Mouse (Mus musculus): ENCODE data around the gene Mlec. TPM values are rescaled to one million over a fixed set of nuclear protein-coding genes. Genes with fewer than 3 reads are reported as not detected.
"Not testable (repeated sequence)": the region's sequence is repeated elsewhere in the genome, so short reads cannot be mapped to it uniquely, and the experiment has no call there.

Gene Mlec
- total RNA-seq, 2 experiments from 2014 or later: 78.9 to 87.5 TPM

DNA sequence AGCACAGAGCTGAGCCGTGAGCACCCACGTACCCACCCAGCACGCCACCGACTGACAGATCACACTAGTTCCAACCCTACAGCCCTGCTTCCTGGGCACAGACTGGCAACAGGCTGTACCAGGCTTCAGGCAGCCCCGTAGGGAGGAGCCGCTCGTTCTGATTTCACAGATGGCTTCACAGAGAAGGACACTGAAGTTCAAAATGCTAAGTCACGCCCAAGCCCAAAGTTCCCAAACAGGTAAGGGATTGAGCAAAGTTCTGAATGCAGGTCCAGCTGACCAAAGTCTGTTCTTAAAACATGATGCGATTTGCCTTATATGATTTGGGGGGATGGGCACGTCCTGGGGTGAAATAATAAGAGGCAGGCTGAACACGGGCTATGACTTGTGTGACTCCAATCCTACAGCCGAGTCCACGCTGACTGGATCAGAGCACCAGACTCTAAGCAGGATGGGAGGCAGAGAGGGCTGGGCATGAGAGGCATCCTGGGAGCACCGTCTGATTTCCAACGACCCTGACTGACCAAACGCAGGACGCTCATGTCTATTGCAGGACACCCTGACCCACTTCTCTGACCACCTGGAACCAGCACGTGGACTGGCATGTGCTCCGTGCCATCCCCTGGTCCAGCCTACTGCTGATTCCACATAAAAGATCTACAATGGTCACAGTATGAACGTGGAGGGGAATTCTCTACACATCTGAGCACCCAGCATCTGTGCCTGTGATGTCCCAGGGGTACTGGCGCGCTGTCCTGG is 30.4 kb downstream of the Mlec start:
- no peak for DNase-seq (ENCODE audit: low spot score in 2 of 2)

DNA sequence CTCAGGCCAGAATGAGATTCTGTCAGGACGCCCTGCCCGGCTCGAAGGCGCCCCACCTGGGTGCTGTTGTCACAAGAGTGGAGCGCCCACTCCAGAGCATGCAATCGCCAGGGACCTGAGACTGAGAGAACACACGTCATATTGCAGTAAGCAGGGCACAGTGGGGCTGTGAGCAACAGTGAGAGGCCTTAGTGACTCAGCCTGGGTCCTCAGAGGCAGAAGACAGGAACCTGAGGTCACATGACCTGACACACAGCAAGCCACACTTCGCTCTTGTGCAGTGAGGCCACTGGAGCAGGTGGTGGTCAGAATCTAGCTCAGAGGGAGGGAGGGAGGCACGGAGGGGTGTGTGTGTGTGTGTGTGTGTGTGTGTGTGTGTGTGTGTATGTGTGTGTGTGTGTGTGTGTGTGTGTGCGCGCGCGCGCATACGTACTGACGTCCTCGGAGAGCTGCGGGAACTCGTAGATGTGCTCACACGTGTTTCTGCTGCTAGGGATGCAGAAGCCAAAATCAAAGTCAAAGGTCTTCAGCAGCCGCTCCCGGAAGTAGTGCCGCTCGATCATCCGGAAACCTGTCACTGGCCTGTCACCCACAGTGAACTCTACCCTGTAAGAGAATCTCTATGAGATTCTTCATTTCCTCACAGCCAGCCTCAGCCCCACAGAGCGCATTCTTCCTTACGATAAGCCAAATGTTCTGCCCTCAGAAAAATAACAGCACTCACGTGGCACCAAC is 31.2 kb downstream of the Mlec start:
- no peak for DNase-seq (ENCODE audit: low spot score in 2 of 2)

DNA sequence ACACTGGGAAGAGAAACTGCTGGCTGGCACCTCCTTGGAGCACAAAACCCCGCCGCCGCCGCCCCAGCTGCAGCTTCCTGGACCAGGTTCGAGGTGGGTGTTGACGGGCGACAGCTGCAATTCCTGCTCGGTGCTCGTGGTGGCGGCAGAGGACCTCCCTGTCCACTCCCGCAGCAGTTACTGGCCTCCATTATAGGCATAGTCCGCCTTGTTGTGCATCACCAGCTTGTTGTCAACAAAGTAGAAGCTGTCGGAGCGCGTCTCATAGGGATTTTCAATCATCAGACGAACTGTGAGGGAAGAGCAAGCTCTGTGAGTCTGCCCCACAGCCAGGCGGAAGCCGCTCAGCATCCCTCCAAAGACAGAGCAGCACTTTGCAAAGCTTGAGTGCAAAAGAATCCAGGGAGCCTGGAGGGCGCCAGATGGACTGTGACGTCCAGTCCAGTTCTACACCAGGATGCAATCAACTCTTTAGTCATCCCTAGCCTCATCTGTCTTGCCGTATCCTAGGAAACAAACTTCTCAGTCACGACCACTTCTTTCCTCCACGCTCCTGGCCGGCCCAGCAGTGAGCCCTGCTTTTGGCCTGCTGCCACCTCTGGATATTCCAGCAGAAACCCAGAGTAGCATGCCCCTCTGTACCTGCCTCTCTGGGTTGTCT is 32.6 kb downstream of the Mlec start:
- peak; percentile 85 to 89 for DNase-seq (ENCODE audit: low spot score in 2 of 2)

DNA sequence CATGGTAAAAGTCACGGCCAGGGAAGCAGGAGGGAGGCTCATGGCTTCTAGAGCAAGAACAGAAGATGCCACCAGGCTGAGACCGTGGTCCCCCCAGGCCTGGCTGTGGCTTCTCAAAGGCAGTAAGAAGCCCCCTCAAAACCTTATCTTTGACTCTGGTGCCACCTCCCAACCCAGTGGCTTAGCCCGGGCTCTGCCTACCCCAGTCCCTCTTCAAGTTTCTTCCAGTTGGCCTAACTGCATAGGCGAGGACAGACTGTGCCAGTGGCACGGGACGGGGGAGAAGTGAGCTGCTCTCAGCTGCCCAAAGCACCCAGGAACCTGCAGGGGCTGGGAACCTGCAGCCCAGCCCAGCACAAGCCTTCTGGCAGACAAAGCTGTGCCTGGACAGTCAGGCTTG is 33.3 kb downstream of the Mlec start:
- no peak for DNase-seq (ENCODE audit: low spot score in 2 of 2)

DNA sequence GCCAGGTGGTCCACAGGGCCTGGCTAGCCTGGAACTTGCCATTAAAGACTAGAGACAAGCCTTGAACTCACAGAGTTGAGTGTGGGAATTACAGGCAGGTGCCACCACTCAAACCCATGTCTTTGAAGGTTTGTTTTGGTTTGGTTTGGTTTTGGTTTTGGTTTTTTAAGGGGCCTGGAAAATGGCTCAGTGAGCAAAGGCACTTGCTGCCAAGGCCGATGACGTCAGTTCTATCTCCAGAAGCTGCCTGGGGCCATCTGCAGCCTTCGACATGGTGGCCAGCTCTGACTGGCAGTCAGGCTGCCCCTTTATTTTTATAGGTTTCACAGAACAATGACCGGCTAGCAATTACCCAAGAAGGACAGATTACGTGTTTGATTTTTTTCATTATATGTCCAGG is 37.0 kb downstream of the Mlec start:
- DNase-seq (ENCODE audit: low spot score in 2 of 2): no peak

DNA sequence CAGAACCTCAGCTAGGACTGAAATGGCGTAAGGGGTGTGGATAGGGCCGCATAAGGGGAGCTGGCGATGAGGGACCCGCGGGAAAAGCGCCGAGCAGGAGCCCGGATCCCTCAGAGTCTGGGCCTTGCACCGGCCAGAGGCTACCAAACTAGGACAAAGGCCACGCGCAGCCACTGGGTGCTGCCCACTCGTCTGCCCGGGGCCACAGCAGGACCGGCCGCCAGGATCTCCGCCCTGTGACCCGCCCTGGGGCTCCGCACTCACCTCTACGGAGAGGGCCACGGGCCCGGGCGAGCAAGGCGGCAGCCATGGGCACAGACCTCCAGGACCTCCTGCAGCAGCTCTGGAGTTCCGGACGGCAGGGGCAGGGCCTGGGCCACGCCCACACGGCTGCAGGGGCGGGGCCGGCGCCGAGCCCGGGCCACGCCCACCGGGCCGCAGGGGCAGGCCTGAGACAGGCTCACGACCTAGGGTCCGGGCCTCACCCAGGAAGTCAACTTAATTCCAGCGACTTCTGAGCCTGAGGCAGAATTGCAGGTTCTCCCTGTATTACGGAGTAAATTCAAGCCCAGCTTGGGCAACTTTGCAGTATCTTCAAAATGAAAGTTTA is 38.9 kb downstream of the Mlec start, which contains the start of gene Acads:
TSS of gene Acads (minus strand) at position 386 of the 610 bp plus-strand sequence.
- peak; percentile 50 to 51 for DNase-seq (ENCODE audit: low spot score in 2 of 2)

DNA sequence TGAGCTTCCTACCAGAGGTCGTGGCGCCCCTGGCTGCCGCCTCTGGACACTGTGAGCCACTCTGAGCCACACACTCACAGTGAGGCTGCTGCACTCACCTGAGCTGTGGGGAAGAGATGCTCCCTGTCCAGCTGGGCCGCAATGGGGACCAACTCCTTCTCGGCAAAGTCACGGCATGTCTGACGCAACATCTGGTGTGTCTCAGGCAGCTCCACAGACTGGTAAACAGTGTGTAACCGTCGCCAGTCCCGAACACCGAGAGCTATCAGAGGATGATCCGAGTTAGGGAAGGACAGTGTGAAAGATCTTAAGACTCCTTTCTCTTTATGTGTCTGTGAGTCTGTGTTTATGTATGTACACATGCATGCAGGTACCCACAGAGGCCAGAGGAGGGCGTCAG is 40.5 kb downstream of the Mlec start:
- no peak for DNase-seq (ENCODE audit: low spot score in 2 of 2)

DNA sequence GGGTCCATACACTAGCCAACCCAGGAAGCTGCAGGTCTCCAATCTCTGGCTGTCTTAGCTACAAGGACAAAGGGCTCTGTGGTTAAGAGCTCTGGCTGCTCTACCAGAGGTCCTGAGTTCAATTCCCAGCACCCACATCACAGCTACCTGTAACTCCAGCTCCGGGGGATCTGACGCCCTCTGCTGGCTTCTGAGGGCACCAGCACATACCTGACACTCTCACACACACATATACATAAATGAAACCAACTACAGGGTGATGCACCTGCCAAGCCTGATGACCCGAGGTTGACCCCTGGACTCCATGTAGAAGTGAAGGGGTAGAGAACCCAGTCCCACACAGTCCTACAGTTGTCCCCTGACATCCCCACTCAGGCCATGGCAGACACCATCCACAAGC is 41.6 kb downstream of the Mlec start:
- DNase-seq (ENCODE audit: low spot score in 2 of 2): no peak

DNA sequence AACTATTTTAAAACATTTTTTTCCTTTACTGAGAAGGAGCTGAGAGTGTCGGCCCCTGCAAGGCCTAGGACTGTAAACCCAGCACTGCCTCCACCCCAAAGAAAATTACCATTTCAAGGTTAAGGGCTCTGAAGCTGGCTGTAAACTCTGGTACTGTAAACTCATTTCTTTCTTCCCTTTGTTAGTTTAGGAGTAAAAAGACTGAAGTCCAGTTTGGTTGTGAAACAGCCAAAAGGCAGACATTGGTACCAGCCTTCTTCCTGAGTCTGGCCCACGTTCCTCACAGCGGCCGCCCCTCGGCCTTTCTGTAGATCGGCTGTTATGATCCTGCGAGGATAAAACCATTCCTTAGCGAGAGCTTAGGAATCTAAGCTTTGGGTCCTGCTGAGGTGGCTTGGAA is 43.5 kb downstream of the Mlec start:
- DNase-seq (ENCODE audit: low spot score in 2 of 2): no peak

DNA sequence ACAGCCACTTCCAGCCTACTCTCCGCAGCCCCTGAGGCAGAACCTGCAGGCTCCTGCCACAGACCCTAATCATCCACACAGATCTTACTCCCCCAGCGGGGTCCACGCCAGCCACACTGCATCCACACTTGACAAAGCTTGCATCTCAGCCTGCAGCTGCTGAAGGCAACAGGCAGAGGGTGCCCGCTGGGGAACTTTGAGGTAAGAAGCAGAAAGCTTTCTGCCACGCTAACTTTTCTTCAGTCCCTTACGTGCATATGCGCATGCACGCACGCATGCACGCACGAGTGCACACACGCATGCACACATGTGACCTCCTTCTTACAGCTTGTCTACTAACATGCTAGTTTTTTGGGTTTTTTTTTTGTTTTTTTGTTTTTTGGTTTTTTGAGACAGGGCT is 44.7 kb downstream of the Mlec start:
- DNase-seq (ENCODE audit: low spot score in 2 of 2): no peak

DNA sequence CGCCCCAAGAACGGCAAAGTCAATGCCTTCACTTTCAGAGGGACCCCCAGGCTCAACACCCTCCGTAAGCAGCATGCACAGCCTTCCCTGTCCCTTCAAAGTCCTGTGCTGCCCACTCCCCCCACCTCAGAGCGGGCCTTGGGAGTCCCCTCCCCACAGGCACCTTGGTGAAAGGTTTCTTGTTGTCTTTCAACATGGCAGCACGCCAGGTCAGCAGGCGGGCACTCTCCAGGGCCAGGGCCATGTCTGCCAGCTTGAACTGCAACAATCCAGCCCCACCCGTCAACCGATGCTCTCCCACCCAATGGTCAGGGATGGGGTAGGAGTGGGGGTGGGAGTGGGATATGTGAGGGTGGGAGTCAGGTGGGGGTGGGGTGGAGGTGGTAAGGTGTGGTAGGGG is 46.8 kb downstream of the Mlec start:
- DNase-seq (ENCODE audit: low spot score in 2 of 2): no peak

DNA sequence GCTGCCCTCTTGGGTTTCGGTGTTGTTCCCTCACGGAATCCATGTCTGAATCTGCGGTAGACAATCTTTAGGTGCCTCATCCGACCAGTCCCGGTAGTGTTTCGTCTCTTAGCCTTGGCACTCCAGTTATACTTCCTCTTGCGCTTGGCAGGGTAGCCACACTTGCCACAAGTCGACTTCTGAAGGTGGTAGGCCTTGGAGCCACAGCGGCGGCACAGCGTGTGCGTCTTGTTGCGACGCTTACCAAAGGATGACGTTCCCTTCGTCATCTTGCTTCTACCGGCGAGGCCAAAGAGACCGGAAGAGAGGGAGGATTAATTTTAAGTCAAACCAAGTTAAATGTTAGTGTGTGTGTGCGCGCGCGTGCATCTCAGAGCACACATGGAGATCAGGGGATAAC is 54.7 kb downstream of the Mlec start:
- not testable (repeated sequence) for DNase-seq (ENCODE audit: low spot score in 2 of 2)

DNA sequence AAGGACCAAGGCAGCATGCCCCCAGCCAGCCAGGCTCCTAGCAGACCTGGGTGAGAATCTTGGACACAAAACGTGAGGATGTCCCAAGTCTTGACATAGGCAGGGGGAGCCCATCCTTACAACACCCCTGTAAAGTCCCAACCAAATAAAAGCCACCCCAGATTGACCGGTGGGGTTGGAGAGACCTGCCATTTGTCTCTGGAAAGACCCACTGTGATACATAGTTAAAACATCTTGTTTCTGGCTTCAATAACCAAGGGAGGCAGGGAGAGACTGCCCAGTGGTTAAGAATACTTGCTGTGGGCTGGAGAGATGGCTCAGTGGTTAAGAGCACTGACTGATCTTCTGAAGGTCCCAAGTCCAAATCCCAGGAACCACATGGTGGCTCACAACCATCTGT is 55.7 kb downstream of the Mlec start:
- no peak for DNase-seq (ENCODE audit: low spot score in 2 of 2)

DNA sequence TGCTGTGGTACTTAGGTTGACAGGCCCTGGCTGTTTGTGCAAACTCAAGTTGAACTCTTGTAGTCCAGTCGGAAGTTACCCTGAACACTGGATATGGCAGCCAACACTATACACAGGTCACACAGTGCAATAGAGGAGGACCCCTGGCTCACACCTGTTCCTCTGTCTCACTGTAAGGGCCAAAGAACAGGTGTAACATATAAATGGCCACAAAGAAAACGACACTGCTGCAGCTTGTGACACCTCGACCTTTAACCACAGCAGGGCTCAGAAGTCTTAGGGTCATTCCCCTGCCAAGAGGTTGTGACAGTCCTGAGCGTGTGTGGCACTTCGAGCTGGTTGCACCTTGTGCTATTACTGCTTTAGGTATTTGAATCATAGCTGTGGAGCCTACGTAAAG is 57.5 kb downstream of the Mlec start:
- no peak for DNase-seq (ENCODE audit: low spot score in 2 of 2)

DNA sequence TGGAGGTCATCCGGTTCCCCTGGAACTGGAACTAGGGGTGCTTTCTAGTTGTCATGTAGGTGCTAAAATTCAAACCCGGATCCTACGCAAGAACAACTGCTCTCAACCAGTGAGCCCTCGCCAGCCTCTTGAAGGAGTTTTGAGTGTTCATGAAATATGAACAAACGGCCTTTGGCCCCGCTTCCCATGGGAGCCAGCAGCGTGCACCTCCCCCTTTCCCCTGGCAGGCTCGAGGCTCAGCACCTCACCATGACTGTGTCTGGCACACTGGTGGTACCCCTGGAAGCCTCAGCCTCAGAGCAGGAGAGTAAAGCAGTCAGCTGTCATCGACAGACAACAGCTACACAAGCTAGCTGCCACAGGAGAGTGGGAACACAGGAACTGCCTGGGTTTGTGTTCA is 58.0 kb downstream of the Mlec start:
- DNase-seq (ENCODE audit: low spot score in 2 of 2): peak in 1 of 2 experiments; percentile 19

DNA sequence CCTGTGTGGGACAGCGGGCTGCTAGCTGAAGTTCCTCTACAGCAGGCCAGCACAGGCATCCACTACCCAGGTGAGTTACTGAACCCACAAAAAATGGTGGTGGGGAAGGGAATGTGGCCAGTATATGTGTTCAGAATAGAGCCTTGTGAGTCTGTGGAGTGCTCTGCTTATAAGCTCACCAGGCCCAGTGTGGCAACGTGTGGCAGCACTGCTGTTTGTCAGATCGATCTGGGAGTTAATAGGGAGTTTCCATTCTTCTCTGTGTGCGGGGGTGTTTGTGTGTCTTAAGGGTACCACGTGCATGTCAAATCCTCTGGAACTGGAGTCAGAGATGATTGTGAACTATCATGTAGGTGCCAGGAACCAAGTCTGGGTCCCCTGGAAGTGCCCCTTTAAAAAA is 58.4 kb downstream of the Mlec start:
- DNase-seq (ENCODE audit: low spot score in 2 of 2): no peak

DNA sequence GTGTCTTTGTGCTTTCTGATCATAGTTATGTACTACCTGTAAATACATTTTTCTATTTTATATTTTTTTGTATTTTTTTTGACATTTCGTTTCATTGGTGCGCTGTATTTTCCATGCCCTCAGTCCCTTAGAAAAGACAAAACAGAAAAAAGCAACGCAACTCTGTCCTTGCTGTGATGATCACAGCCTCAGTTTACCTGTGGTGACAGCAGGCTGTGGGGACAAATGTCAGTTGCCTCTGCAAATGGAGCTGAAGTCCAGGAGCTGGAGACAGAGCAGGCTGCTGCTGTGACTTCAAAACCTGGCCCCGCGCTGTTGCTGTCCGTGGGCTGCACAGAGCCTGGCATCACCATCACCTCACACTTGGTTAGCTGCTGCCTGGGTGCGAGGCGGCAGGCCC is 59.8 kb downstream of the Mlec start, which contains the start of gene Gm10401:
TSS of gene Gm10401 (minus strand) at position 101 of the 400 bp plus-strand sequence.
- DNase-seq (ENCODE audit: low spot score in 2 of 2): no peak
